Mouse (Mus musculus): ENCODE results near the gene Saa4. TPM values are rescaled to one million over a fixed set of nuclear protein-coding genes. Genes with fewer than 3 reads are reported as not detected.
"Not testable (repeated sequence)": the region's sequence is repeated elsewhere in the genome, so short reads cannot be mapped to it uniquely, and the experiment has no call there.

The Saa4 gene
- total RNA-seq (2017): not detected in 2 replicates

GRCm38 (mm10) chr7:46732458-46732857, at the start of gene Saa4:
Gene Saa4, minus strand, starts transcription at chr7:46732603.
- ATAC-seq (replicated peaks; ENCODE audit: low read depth, poor library complexity, severe bottlenecking): no peak

GRCm38 (mm10) chr7:46770706-46771105, 38.3 kb upstream of the Saa4 start:
- ATAC-seq (replicated peaks; ENCODE audit: low read depth, poor library complexity, severe bottlenecking): peak; percentile 92

GRCm38 (mm10) chr7:46768451-46768850, 36.0 kb upstream of the Saa4 start:
- ATAC-seq (replicated peaks; ENCODE audit: low read depth, poor library complexity, severe bottlenecking): no peak

- ATAC-seq (replicated peaks; ENCODE audit: low read depth, poor library complexity, severe bottlenecking): no peak
These were observed 35.0 kb upstream of the Saa4 start for GRCm38 (mm10) chr7:46767371-46767770.

- no peak for ATAC-seq (replicated peaks; ENCODE audit: low read depth, poor library complexity, severe bottlenecking)
These were observed 32.3 kb upstream of the Saa4 start for GRCm38 (mm10) chr7:46764672-46765071.

GRCm38 (mm10) chr7:46762601-46763000, 30.2 kb upstream of the Saa4 start:
- ATAC-seq (replicated peaks; ENCODE audit: low read depth, poor library complexity, severe bottlenecking): no peak

GRCm38 (mm10) chr7:46761049-46761795, 28.8 kb upstream of the Saa4 start:
- no peak for ATAC-seq (replicated peaks; ENCODE audit: low read depth, poor library complexity, severe bottlenecking)

GRCm38 (mm10) chr7:46751490-46751889, 19.1 kb upstream of the Saa4 start, which contains the start of gene Saa2:
Gene Saa2, plus strand, starts transcription at chr7:46751790.
- no peak for ATAC-seq (replicated peaks; ENCODE audit: low read depth, poor library complexity, severe bottlenecking)

- ATAC-seq (replicated peaks; ENCODE audit: low read depth, poor library complexity, severe bottlenecking): no peak
These were observed 16.1 kb upstream of the Saa4 start for GRCm38 (mm10) chr7:46748459-46748858.

GRCm38 (mm10) chr7:46746381-46746780, 14.0 kb upstream of the Saa4 start:
- no peak for ATAC-seq (replicated peaks; ENCODE audit: low read depth, poor library complexity, severe bottlenecking)

GRCm38 (mm10) chr7:46745816-46746215, 13.4 kb upstream of the Saa4 start:
- ATAC-seq (replicated peaks; ENCODE audit: low read depth, poor library complexity, severe bottlenecking): no peak

GRCm38 (mm10) chr7:46742880-46743279, 10.5 kb upstream of the Saa4 start, which contains the start of gene Saa1:
Gene Saa1, minus strand, starts transcription at chr7:46742980.
- not testable (repeated sequence) for ATAC-seq (replicated peaks; ENCODE audit: low read depth, poor library complexity, severe bottlenecking)

GRCm38 (mm10) chr7:46740041-46740440, 7.6 kb upstream of the Saa4 start:
- not testable (repeated sequence) for ATAC-seq (replicated peaks; ENCODE audit: low read depth, poor library complexity, severe bottlenecking)

GRCm38 (mm10) chr7:46738561-46739460, 6.4 kb upstream of the Saa4 start:
- ATAC-seq (replicated peaks; ENCODE audit: low read depth, poor library complexity, severe bottlenecking): no peak

- no peak; the same call in 1 of the 2 replicates for ATAC-seq (replicated peaks; ENCODE audit: low read depth, poor library complexity, severe bottlenecking)
These were observed 2.6 kb upstream of the Saa4 start for GRCm38 (mm10) chr7:46734983-46735382.

- no peak for ATAC-seq (replicated peaks; ENCODE audit: low read depth, poor library complexity, severe bottlenecking)
These were observed 4.8 kb downstream of the Saa4 start for GRCm38 (mm10) chr7:46727584-46727983.

- ATAC-seq (replicated peaks; ENCODE audit: low read depth, poor library complexity, severe bottlenecking): no peak
These were observed 8.0 kb downstream of the Saa4 start for GRCm38 (mm10) chr7:46724396-46724795.

GRCm38 (mm10) chr7:46723849-46724248, 8.6 kb downstream of the Saa4 start:
- ATAC-seq (replicated peaks; ENCODE audit: low read depth, poor library complexity, severe bottlenecking): no peak

GRCm38 (mm10) chr7:46723354-46723753, 9.0 kb downstream of the Saa4 start:
- ATAC-seq (replicated peaks; ENCODE audit: low read depth, poor library complexity, severe bottlenecking): no peak

GRCm38 (mm10) chr7:46720460-46720859, 11.9 kb downstream of the Saa4 start:
- ATAC-seq (replicated peaks; ENCODE audit: low read depth, poor library complexity, severe bottlenecking): no peak

- ATAC-seq (replicated peaks; ENCODE audit: low read depth, poor library complexity, severe bottlenecking): no peak
These were observed 12.9 kb downstream of the Saa4 start for GRCm38 (mm10) chr7:46719526-46719925.
